Mouse (Mus musculus): Measurements from ENCODE around the gene Get4. TPM values are rescaled to one million over a fixed set of nuclear protein-coding genes. Genes with fewer than 3 reads are reported as not detected.

Get4 gene
- polyA plus RNA-seq, 1 experiment from 2014 or later: 196 TPM

GRCm38 (mm10) chr5:139220610-139221009 lies 31.5 kb upstream of the Get4 start:
- Histone ChIP-seq H3K36me3 (peaks cover 76% of the 10 kb centered on the region), H3K4me3 (no peak overlapping the region), H3K27me3 (ENCODE audit: low read depth, poor library complexity, severe bottlenecking) (no peaks in the 10 kb centered on the region), H3K9me3 (replicated peaks) (no peaks in the 10 kb centered on the region), H3K27ac (no peak overlapping the region), H3K4me1 (no peaks in the 10 kb centered on the region)
- WGBS: 90% methylated on average over 4 of the region's 4 CpGs
- DNase-seq (ENCODE audit: low spot score): no peak

DNA sequence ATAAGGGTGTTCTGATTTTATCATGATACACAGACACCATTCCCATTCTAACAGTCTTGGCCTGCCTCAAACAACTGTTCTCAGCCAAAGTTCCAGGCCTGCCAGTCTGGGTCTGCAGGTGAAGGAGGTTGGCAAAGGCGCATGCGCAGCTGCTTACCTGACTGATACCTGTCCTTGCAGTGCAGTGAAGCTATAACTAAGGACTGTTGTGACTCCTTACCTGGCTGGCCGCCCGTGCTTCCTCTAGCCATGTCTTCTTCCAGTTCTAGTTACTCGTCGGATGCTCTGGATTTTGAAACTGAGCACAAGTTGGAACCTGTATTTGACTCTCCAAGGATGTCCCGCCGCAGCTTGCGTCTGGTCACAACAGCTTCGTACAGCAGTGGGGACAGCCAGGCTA lies 28.8 kb upstream of the Get4 start:
- Histone ChIP-seq H3K36me3 (peaks cover 86% of the 10 kb centered on the region), H3K27me3 (ENCODE audit: low read depth, poor library complexity, severe bottlenecking) (no peaks in the 10 kb centered on the region), H3K9me3 (replicated peaks) (no peaks in the 10 kb centered on the region), H3K4me1 (no peaks in the 10 kb centered on the region), H3K27ac (no peak overlapping the region), H3K4me3 (no peak overlapping the region)
- WGBS: 95% methylated on average over 10 of the region's 10 CpGs
- DNase-seq (ENCODE audit: low spot score): no peak

DNA sequence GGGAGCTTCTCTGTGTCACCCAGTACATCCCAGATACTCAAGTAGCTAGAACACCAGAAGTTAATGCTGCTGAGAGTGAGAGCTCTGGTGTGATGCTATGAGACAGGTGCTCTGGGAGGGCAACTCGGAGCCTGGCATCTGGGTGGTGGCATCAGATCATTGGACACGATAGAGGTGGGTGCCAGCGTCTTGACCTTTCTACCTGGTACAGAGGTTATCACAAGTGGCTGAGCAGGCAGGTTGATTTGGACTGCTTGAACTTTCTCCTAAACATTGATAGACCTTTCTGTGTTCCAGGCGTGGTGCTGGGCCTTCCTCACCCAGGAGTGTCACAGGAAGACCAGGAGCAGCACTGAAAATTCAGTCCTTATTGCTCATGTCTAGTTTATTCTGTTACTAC lies 24.9 kb upstream of the Get4 start:
- no peaks in the 10 kb centered on the region for H3K9me3 ChIP-seq (replicated peaks)
- H3K4me1 ChIP-seq: no peaks in the 10 kb centered on the region
- H3K4me3 ChIP-seq: no peak overlapping the region
- H3K27me3 ChIP-seq (ENCODE audit: low read depth, poor library complexity, severe bottlenecking): no peaks in the 10 kb centered on the region
- H3K36me3 ChIP-seq: peaks cover 98% of the 10 kb centered on the region
- no peak for DNase-seq (ENCODE audit: low spot score)
- WGBS: 94% methylated on average over 4 of the region's 4 CpGs
- no peak overlapping the region for H3K27ac ChIP-seq

DNA sequence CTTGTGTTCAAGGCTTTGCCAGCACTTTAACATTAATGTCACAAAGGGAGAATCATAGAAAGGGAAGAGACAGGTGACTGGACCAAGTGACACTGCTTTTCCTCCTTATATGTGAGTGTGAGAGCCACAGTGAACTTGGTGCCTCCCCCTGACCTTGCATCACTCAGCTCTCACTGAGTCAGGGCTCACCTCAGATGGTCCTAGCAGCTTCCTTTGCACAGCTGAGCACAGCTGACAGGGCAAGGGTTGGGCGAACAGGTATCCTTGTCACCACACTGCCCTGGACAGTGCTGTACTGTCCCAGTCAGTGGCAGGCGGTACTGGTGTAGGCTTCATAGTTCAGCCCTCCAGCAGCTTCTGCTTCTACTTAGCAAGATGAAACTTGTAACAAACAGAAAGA lies 24.5 kb upstream of the Get4 start:
- 96% methylated on average over 2 of the region's 2 CpGs for WGBS
- Histone ChIP-seq H3K4me3 (no peak overlapping the region), H3K4me1 (no peaks in the 10 kb centered on the region), H3K27ac (no peak overlapping the region), H3K27me3 (ENCODE audit: low read depth, poor library complexity, severe bottlenecking) (no peaks in the 10 kb centered on the region), H3K9me3 (replicated peaks) (no peaks in the 10 kb centered on the region), H3K36me3 (peaks cover 100% of the 10 kb centered on the region)
- no peak for DNase-seq (ENCODE audit: low spot score)

- Histone ChIP-seq H3K27ac (no peak overlapping the region), H3K36me3 (peaks cover 100% of the 10 kb centered on the region), H3K9me3 (replicated peaks) (no peaks in the 10 kb centered on the region), H3K4me3 (no peak overlapping the region), H3K27me3 (ENCODE audit: low read depth, poor library complexity, severe bottlenecking) (no peaks in the 10 kb centered on the region), H3K4me1 (no peaks in the 10 kb centered on the region)
- WGBS: 94% methylated on average over 3 of the region's 3 CpGs
- DNase-seq (ENCODE audit: low spot score): no peak
Measured at GRCm38 (mm10) chr5:139228318-139228717, 23.8 kb upstream of the Get4 start.

- H3K9me3 ChIP-seq (replicated peaks): no peaks in the 10 kb centered on the region
- DNase-seq (ENCODE audit: low spot score): no peak
- no peaks in the 10 kb centered on the region for H3K4me1 ChIP-seq
- 96% methylated on average over 3 of the region's 3 CpGs for WGBS
- H3K4me3 ChIP-seq: no peak overlapping the region
- peaks cover 100% of the 10 kb centered on the region for H3K36me3 ChIP-seq
- H3K27me3 ChIP-seq (ENCODE audit: low read depth, poor library complexity, severe bottlenecking): no peaks in the 10 kb centered on the region
- H3K27ac ChIP-seq: no peak overlapping the region
Measured at GRCm38 (mm10) chr5:139229716-139230115, 22.4 kb upstream of the Get4 start.

- WGBS: 94% methylated on average over 3 of the region's 3 CpGs
- no peak overlapping the region for H3K27ac ChIP-seq
- H3K4me3 ChIP-seq: no peak overlapping the region
- no peaks in the 10 kb centered on the region for H3K9me3 ChIP-seq (replicated peaks)
- peaks cover 100% of the 10 kb centered on the region for H3K36me3 ChIP-seq
- no peaks in the 10 kb centered on the region for H3K27me3 ChIP-seq (ENCODE audit: low read depth, poor library complexity, severe bottlenecking)
- no peak for DNase-seq (ENCODE audit: low spot score)
- no peaks in the 10 kb centered on the region for H3K4me1 ChIP-seq
Measured at GRCm38 (mm10) chr5:139232083-139232482, 20.0 kb upstream of the Get4 start.

DNA sequence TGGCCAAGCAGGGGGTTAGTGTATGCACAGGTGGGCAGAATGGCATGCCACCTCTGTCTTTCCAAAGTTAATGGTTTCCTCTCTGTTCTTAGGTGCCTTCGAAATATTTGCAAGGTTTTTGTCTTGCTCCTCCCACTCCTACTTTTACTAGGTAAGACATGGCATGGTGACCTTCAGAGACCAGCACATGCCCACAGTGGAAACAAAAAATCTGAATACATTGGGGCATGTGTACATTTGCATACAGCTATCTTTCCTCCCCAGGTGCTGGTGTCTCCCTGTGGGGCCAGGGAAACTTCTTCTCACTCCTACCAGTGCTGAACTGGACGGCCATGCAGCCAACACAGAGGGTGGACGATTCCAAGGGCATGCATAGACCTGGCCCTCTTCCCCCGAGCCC lies 17.7 kb upstream of the Get4 start:
- Histone ChIP-seq H3K27ac (no peak overlapping the region), H3K9me3 (replicated peaks) (no peaks in the 10 kb centered on the region), H3K36me3 (peaks cover 100% of the 10 kb centered on the region), H3K4me1 (no peaks in the 10 kb centered on the region), H3K4me3 (no peak overlapping the region), H3K27me3 (ENCODE audit: low read depth, poor library complexity, severe bottlenecking) (no peaks in the 10 kb centered on the region)
- no peak for DNase-seq (ENCODE audit: low spot score)
- WGBS: 92% methylated on average over 4 of the region's 4 CpGs

DNA sequence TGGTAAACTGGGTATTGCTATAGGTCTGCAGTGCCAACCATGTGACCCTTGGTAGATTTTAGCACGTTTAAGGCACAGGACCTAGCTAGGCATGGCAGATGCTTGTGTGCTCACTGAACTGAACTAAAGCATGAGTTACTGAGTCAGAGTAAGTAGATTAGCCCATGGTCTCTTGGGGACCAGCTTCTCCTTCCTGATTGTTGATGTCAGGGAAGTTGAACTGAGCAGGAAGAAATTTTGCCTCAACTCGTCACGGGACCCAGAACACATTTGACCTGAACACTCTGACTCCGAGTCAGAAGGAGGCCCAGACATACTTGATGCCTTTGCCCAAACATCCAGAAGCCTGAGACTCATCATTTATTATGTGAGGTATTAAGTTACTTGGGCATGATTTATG lies 14.7 kb upstream of the Get4 start:
- Histone ChIP-seq H3K9me3 (replicated peaks) (no peaks in the 10 kb centered on the region), H3K27ac (no peak overlapping the region), H3K27me3 (ENCODE audit: low read depth, poor library complexity, severe bottlenecking) (no peaks in the 10 kb centered on the region), H3K4me1 (no peaks in the 10 kb centered on the region), H3K36me3 (peaks cover 100% of the 10 kb centered on the region), H3K4me3 (no peak overlapping the region)
- 87% methylated on average over 4 of the region's 4 CpGs for WGBS
- DNase-seq (ENCODE audit: low spot score): no peak

DNA sequence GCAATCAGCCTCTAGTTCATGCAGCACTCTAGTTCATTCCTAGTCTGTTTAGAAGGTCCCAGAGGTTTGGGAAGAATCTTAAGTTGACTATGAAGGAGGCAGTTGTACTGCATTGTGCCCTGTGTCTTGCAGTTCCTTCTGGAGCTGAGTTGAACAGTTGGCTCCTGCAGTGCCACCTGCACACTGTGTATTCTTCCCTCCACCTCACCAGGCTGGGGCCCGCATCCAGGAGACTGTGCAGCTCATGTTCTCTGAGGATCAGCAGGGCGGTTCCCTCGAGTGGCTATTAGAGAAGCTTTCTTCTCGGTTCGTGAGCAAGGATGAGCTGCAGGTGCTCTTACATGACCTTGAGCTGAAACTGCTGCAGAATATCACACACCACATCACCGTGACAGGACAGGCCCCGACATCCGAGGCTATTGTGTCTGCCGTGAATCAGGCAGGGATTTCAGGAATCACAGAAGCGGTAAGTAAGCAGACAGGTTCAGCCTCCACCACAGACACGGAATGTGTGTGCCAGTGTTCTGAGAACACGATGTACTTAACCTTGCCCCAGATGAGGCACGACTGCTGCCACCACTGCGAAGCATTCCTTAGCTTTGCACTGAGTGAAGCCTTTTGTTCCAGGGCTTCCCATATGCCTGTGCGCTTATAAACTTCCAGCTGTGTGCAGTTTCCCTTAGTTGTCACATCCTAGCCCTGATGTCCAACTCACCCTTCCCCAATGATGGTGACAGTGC lies 10.9 kb upstream of the Get4 start:
- DNase-seq (ENCODE audit: low spot score): no peak
- Histone ChIP-seq H3K9me3 (replicated peaks) (no peaks in the 10 kb centered on the region), H3K27ac (no peak overlapping the region), H3K4me1 (no peaks in the 10 kb centered on the region), H3K36me3 (peaks cover 100% of the 10 kb centered on the region), H3K4me3 (no peak overlapping the region), H3K27me3 (ENCODE audit: low read depth, poor library complexity, severe bottlenecking) (no peaks in the 10 kb centered on the region)
- WGBS: 90% methylated on average over 15 of the region's 15 CpGs

- 97% methylated on average over 1 of the region's 1 CpGs for WGBS
Measured at GRCm38 (mm10) chr5:139243384-139243783, 8.7 kb upstream of the Get4 start.

DNA sequence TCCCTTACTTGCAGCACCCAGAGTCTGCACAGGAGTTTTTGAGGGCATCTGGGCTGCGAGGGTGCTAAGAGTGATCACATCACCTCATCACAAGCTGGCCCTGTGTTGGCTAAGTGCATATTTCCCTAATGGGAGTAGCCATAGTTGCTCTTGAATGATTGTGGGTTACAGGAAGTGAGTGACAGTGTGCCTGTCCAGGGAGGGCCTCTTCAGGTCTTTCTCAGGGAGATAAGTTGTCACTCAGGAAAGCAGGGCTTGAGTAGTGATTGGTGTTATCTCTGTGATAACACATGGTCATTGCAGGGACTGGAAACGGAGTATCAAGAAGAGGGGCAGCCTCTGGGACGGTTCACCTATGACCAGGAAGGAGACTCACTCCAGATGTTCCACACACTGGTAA lies 4.4 kb upstream of the Get4 start:
- Histone ChIP-seq H3K27me3 (ENCODE audit: low read depth, poor library complexity, severe bottlenecking) (no peaks in the 10 kb centered on the region), H3K36me3 (peaks cover 80% of the 10 kb centered on the region), H3K9me3 (replicated peaks) (no peaks in the 10 kb centered on the region), H3K4me3 (no peak overlapping the region), H3K4me1 (peaks cover 5% of the 10 kb centered on the region; the same call in 1 of the 2 replicates), H3K27ac (no peak overlapping the region)
- WGBS: 95% methylated on average over 3 of the region's 3 CpGs
- DNase-seq (ENCODE audit: low spot score): no peak

More at GRCm38 (mm10) chr5:139243384-139243783, 8.7 kb upstream of the Get4 start:
- Histone ChIP-seq H3K4me3 (no peak overlapping the region), H3K9me3 (replicated peaks) (no peaks in the 10 kb centered on the region), H3K27ac (no peak overlapping the region), H3K36me3 (peaks cover 100% of the 10 kb centered on the region), H3K4me1 (no peaks in the 10 kb centered on the region), H3K27me3 (ENCODE audit: low read depth, poor library complexity, severe bottlenecking) (no peaks in the 10 kb centered on the region)
- DNase-seq (ENCODE audit: low spot score): no peak

- DNase-seq (ENCODE audit: low spot score): no peak
- 96% methylated on average over 3 of the region's 3 CpGs for WGBS
- Histone ChIP-seq H3K27me3 (ENCODE audit: low read depth, poor library complexity, severe bottlenecking) (no peaks in the 10 kb centered on the region), H3K9me3 (replicated peaks) (no peaks in the 10 kb centered on the region), H3K36me3 (peaks cover 69% of the 10 kb centered on the region), H3K4me1 (peaks cover 13% of the 10 kb centered on the region), H3K4me3 (no peak overlapping the region), H3K27ac (no peak overlapping the region)
Measured at GRCm38 (mm10) chr5:139248846-139249245, 3.3 kb upstream of the Get4 start.

GRCm38 (mm10) chr5:139251279-139251678 lies 845 bp upstream of the Get4 start:
- H3K9me3 ChIP-seq (replicated peaks): no peaks in the 10 kb centered on the region
- peak overlapping the region; percentile 88 for H3K4me3 ChIP-seq
- H3K4me1 ChIP-seq: peaks cover 26% of the 10 kb centered on the region
- 83% methylated on average over 7 of the region's 7 CpGs for WGBS
- peaks cover 62% of the 10 kb centered on the region for H3K36me3 ChIP-seq
- no peaks in the 10 kb centered on the region for H3K27me3 ChIP-seq (ENCODE audit: low read depth, poor library complexity, severe bottlenecking)
- DNase-seq (ENCODE audit: low spot score): no peak
- H3K27ac ChIP-seq: 0 out of 2 replicates have a peak overlapping the region, but pooled peaks have one; percentile 96
